Mouse (Mus musculus) ES-E14 (cell line): ENCODE measurements around the gene Doc2g.

Source experiments
- HCFC1 ChIP-seq: IDR thresholded peaks from 2 replicates; pipeline ENCODE4 v1.6.1; 2012; ENCODE audit warnings: low read length, inconsistent platforms, borderline replicate concordance; ENCODE audit not compliant: insufficient read depth
- ZC3H11A ChIP-seq: IDR thresholded peaks from 2 replicates; pipeline ENCODE4 v1.6.1; 2012; ENCODE audit warnings: low read depth, mild to moderate bottlenecking, inconsistent platforms, low read length, borderline replicate concordance

- TF ChIP-seq ZC3H11A (no peak), HCFC1 (no peak)
Measured at GRCm38 (mm10) chr19:4011086-4011485, 8.0 kb downstream of the Doc2g start.
